Mouse (Mus musculus) adrenal gland (tissue): ENCODE results near the gene Spdya.
"Not testable (repeated sequence)": the region's sequence is repeated elsewhere in the genome, so short reads cannot be mapped to it uniquely, and the experiment has no call there.

Experiments used
- intact Hi-C: fragments of 180-260 bp; cut with DNase I; formaldehyde crosslinking; loops from one replicate; pipeline ENCODE4 v1.15.1; 2025
- long read RNA-seq, 2 experiments: library from polyadenylated mRNA; unstranded; transcript quantifications; one replicate each; pipeline ENCODE4 v2.0.0; 2020; ENCODE audit warnings: borderline replicate concordance in 1 of 2; ENCODE audit not compliant: insufficient replicate concordance in 1 of 2

Spdya gene
- long read RNA-seq, experiment 1, result 0 reads
- long read RNA-seq, experiment 2, result 0 reads

DNA sequence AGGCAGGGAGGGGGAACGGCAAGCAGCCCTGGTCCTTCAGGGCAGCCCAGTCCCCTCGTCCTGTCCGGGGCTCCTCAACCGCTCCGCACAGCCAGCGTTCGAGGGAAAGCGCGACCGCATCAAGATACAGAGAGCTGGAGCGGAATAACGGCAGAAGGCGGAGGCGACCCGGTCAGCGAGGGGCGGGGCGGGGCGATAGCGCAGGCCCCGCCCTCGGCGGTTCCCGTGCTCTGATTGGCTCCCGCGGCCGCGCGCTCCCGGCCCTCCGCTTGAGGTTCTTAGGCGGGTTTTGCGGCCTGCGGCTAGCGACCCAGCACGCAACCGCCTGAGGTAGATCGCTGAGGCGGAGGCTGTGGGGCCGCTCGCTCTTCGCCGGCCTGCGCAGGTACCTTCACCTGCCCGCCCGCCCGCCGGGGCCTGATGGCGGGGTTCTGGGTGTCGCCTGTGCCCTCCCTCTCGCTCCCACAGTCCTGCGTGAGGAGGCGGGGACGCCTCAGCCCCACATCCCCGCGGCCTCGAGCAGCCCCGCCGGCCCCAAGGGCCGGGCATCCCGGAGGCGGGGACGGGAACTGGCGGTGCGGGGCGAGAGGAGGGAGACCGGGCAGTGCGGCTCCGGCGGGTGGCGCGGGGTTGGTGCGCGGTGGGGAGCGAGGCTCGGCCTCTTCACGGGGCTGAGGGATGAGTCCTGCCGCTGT lies at the start of gene Spdya:
Gene Spdya (plus strand): TSS at position 305 of the 695 bp plus-strand sequence.
- intact Hi-C loops, result loop anchor here (5.0 kb wide), 1 partner anchor 320 kb away; no protein-coding TSS in a partner anchor

DNA sequence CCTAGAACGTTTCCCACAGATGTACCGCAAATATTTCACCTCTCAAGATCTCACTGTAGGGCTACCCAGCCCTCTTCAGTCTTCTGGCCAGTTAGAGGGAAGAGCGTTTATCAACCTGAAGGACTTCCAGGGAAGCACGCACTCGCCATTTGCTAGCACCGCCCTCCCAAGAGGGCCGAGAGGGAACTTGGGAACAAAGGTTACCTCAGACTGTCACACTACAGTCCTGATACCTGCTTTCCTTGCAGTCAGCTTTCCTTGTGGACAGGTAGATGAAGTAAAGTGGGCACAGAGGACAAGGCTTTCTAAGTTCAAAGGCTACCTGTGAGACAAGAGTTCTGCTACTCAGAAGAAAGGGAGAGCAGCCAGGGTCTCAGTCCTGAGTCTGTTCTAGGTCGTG lies 45.0 kb upstream of the Spdya start:
- intact Hi-C loops, result no loop called here

DNA sequence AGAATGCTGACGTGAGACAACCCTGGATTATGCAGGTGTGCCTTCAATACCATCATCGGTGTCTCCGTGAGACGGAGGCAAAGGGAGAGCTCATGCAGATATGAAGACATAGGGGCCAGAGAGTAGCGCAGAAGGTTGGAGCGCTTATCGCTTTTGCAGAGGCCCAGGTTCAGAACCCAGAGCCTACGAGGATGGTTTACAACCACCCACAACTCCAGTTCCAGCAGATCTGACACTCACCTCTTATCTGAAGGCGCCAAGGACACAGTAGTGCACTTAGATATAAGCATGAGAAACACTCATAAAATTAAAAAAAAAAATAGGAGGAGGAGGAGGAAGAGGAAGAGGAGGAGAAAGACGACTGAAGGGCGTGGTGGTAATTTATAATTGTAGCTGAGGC lies 41.6 kb upstream of the Spdya start:
- intact Hi-C loops, result no loop called here

DNA sequence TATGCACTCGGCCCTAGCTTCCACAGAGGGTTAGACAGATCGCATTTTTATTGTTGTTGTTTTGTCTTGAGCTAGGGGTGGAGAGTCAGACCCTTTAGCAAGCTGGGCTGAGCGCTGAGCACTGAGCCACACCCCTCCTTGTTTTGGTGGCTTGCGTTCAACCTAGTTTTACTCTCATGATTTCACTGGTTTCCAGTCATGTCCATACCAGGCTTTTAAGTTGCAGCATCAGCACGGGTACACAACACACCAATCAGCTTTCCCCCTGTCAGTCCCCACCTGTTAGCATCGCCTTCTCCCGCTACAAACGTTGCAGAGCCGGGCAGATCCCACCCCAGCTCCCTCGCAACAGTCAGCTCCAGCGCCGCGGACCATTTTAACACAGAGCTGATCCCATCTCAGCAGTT lies 25.6 kb upstream of the Spdya start:
- intact Hi-C loops, result loop anchor here (5.0 kb wide), 1 partner anchor 49 kb away; the partner anchor contains the start of gene Smchd1

DNA sequence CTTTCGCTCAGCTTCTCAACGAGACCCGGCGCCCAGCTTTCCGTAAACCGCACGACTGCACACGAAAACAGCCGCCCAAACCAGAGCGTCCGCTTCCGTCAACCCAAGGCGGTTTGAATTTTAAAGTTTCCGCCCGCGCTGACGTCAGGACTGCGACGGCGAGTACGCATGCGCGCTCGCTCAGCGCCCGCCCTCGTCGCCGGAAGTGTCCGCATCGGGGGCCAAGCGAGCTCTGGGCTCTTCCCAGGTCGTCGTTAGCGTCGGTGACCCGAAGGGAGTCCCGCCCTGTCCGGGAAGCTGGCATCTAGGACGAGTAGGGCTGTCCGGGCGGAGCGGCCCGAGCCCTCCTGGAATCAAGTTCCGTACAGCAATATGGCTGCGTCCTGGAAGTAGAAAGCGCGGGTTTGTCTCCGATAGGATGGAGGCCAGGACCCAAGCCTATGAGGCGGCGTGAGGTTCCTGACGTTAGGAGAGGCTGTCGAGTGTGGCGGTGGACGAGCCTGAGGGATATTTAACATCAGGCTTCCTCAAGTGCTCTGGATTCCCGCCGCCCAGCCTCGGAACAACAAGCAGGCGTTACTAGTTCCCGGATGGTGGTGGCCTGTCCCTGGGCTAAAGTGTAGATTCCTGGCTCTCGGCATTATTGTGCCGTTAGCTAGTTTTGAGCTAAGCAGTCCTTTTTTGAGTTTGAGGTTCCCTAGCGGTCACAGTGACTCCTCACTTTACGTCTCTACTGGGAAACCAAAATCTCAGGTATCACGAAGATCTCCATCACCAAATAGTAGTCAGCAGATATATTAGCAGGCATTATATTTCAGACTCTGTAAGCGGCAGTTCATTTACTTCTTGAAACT lies 24.9 kb upstream of the Spdya start, which contains the start of gene Ndc80:
Gene Ndc80 (minus strand): TSS at position 147 of the 854 bp plus-strand sequence.
- intact Hi-C loops, result loop anchor here (5.0 kb wide), 1 partner anchor 50 kb away; the partner anchor contains the start of gene Smchd1

DNA sequence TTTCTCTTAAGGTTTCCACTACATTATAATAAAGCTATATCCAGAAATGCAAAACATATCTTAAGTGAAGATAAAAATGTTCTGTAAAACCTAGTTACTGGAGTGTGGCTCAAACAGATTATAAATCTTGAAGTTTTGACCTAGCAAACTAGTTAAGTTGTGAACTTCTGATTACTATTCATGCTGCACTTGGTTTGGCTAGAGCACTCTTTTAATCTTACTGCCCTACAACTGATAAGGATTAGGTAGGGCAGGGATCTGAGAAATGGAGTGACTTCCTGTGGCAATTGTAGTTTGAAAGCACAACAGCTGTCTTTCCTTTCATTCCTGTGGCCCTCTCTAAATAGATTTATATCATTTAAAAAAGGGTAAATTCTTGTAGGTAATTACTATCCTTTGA lies 23.8 kb upstream of the Spdya start:
- intact Hi-C loops, result loop anchor here (5.0 kb wide), 1 partner anchor 51 kb away; the partner anchor contains the start of gene Smchd1

DNA sequence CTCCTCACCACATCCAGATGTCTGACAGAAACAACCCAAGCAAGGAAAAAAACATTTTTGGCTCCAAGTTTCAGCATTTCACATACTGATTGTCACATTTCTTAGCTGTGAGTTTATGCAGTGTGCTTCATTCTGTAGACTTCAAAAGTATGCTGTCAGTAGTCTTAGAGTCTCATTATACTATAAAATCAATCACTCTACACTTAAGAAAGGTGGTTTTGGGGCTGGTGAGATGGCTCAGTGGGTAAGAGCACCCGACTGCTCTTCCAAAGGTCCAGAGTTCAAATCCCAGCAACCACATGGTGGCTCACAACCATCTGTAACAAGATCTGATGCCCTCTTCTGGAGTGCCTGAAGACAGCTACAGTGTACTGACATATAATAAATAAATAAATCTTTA lies 16.3 kb upstream of the Spdya start:
- intact Hi-C loops, result not testable (repeated sequence)

DNA sequence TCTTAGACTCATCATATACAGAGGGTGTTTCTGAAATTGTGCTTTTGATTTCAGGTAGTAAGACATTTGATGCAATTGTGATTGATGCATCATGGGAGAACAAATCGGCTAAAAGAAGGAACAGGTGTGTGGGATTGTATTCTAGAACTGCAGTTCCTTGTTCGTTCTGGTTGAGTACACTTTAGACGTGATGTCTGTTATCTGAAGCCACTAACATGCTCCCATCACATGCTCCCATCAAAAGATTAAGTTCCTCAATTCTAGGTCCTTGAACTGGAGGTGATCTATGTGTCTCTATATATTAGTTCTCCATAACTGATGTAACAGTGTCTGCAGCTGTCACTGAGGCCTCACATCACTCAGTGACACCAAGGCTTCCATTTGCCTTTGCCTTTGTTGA lies 14.7 kb upstream of the Spdya start:
- intact Hi-C loops, result no loop called here

DNA sequence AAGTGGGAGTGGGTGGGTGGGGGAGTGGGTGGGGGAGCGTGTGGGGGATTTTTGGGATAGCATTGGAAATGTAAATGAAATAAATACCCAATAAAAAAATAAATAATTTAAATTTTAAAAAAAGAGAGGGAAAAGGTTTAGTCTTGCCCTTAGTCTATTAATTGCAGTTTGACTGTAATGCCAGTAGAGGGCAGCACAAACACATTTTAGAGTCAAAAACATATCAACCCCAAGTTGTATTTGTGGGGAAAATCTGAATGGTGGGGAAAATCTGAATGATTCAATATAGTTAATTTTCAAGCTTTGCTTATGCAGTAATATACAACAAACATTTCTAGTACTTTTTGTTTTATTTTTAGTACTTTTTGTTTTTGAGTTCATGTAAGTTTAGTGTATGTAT lies 3.3 kb upstream of the Spdya start:
- intact Hi-C loops, result no loop called here

DNA sequence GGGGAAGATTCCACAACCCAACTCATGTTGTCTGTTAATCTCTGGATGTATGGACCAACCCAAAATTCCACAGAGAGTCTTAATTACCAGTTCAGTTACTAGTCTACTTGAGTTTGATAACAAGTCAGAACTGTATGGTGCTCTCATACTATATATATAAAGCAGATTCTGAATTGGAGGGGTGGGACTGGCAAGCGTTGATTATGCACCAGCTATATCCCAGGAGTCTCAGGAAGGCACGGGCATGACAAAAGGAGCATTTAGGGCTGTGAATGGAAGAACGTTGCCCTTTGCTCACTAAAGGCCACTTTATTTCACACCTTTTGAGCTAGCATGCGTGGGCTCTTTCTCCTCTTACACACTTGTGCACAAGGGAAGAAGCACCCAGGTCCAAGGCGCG lies 511 bp upstream of the Spdya start:
- intact Hi-C loops, result loop anchor here (5.0 kb wide), 1 partner anchor 321 kb away; no protein-coding TSS in a partner anchor

DNA sequence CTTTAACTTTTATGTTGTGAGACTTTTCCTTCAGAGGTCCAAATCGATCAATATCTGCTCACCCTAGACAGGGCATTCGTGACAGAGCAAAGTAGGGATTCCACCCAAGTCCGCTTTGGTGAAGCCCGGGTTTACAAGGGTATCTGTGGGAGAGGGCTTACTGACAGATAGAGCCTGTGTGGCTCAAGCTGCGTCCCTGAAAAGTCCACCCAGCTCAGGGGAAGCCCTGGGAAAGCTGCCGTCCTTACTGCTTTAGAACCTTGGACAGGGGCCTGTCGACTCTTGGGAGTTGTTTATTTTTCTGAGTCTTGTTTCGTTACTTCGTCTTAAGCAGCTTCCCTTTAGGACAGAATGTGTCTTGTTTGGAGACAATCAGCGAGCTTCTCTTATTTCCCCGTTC lies 1.0 kb downstream of the Spdya start:
- intact Hi-C loops, result loop anchor here (5.0 kb wide), 1 partner anchor 319 kb away; no protein-coding TSS in a partner anchor

DNA sequence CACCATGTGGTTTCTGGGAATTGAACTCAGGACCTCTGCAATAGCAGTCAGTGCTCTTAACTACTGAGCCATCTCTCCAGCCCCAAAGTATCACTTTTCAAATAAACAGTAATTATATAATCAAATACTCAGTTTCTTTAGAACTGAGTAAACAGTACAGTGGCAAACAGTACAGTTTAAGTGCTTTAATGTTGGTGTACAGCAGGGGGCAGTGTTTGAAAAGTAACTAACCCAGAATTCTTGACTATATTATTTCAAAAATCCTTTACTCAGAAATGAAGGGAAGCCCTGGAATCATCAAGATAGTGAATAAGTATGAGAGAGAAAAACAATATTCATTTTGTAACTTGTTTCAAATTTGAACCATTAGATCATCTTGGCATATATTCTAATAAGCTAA lies 9.8 kb downstream of the Spdya start:
- intact Hi-C loops, result loop anchor here (10.0 kb wide), 1 partner anchor 683 kb away; no protein-coding TSS in a partner anchor

DNA sequence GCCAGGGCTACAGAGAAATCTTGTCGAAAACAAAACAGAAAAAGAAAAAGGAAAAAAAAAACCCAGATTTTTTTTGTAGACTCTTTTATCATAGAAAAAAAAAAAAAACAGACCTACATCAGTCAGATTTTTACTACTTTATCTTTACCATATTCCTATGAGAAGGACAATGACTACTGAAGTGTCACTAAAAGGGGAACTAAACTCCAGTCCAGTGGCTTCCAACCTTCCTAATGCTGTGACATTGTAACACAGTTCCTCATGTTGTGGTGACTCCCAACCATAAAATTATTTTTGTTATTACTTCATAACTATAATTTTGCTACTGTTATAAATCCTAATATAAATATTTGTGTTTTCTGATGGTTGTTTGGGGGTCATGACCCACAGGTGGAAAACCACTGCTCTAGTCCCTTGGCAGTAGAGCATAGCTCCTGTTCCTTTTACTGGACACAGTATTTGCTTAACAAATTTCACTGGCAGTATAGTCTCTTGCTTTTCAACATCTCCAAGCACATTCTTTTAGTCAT lies 27.4 kb downstream of the Spdya start:
- intact Hi-C loops, result no loop called here

DNA sequence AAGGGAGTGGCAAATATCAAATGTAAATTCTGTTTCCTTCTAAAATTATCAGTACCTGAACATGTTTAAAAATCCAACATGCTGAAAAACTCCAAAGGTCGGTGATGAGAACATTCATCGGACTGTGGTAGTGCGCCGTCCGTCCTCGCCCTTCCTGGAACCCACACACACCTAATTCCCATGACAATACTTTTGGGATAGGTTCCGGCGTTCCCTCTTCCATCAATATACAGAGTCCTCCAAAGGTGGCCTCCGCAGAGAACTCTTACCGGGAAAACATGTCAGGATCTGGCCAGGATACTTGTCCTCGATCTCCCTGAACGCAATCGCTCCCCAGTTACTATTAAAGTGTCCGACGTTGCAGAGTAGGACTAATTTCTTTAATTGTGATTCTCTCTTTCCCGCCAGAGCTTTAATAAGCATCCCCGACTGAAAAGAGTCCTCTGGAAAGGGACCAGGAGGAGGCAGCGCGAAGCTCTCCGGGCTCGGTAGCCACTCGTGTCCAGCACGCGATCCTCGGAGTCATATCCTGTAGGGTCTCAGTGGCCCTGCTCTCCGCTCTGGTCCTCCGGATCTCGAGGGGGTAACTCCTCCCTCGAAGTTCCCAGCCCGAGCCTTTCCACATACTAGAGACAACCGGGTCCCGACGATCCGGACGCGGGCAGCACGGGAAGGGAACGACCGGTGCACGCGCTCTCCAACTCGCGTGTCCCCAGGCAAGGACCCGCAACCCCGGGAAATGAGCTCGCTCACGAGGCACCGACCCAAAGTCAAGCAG lies 46.2 kb downstream of the Spdya start:
- intact Hi-C loops, result no loop called here

DNA sequence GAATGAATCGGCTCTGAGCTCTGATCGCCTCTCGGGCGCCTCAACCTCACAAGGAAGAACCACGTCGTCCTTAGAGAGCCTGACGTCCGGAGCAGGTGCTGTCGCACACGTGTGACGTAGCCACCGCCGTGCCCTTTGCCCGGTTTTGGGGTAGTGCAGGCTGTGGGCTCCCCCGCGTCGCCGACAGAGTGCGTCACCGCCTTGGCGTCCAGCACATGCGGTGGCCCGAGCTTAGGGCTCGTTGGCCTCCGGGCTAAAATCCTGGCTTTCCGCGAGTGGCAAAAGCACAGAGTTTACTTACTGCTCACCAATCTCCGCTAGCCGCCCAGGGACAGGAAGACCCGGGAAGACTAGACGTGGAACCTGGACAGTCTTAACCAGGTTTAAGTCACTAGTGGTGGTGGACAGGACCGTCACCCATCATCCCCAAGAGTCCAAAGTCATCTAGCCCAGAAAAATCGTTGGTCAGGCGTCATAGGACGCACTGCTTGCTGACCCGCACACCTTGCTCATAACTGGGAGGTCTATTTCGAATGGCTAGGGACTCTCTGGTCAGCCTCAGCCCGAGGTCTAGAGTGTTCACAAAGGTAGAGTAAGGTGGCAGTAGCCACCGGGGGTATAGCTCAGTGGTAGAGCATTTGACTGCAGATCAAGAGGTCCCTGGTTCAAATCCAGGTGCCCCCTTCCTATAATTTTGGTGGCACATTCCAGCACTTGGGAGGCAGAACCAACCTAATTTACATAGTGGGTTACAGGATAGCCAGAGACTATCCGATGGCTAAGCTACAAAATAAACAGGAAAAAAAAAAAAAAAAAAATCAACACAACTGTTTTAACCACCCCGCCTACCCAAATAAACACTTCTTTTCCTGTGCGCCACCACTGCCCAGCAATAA lies 47.0 kb downstream of the Spdya start:
- intact Hi-C loops, result no loop called here

DNA sequence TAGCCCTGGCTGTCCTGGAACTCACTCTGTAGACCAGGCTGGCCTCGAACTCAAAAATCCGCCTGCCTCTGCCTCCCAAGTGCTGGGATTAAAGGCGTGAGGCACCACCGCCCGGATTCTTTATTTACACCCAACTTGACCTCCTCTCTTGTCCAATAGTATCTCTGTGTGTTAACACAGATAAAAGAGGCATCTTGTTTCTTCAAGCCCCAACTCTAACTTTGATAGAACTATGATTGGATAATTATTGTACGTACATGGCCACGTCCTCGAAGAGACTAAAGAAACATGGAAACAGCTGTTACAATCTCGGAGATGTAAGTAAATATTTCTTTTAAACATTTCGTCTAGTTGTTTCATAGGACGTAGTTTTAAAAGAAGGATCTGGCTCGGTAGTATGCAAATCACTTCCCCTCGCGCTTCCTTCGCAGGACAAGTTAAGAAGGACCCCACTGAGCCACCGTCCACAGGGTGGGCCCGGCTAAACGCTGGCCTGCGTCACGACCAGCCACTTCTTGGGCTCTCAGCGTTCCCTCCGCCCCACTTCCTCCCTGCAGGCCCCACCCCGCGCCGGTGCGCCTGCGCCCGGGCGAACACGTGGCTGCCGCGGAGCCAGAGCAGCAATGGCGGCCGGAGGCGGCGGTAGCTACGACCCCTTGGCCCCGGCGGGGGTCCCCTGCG lies 63.9 kb downstream of the Spdya start, which contains the start of gene Wdr43:
Gene Wdr43 (plus strand): TSS at position 258 of the 681 bp plus-strand sequence.
- intact Hi-C loops, result no loop called here

DNA sequence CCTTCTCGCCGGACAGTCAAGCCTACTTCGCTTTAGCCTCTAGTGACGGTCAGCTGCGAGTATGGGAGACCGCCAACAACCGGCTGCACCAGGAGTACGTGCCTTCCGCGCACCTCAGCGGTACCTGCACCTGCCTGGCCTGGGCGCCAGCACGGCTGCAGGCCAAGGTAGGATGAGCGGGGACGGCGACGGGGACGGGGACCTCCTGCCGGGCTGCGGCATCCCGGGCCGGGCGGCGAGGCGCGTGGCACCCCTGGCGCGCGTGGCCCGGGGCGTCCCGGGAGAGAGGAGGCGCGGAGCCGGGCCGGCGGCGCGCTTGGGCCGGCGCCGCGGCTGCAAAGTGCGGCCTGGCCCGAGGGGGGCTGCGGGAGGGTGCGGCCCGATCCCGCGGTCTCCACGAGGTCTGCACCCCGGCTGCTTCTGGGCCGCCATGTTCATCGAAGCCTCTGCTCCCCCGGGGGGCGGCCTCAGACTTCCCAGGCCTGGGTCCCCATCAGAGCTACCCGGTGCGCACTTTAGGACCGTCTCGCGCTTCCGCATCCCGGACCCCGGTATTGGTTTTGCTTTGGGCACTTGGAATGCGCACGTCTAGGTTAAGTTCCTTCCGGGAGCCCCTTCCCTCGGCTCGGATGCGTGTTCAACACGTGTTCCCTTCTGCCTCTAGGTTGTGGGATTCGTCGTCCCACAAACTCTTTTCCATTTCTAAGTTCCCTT lies 64.6 kb downstream of the Spdya start:
- intact Hi-C loops, result no loop called here

DNA sequence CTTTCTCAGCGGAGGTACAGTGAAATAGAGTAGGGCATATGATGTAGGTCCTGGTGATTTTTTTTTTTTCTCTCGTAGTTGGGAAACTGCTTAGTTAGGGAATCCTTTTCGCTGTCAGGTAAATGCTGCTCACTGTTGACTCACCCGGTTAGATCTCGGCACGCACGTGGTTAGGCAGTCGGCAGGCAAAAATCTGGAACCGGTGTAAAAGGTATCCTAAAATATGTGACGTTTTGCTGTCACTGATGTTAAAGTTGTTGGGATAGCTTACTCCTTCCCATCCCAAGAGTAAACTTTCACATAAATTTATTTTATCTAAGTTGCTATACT lies 65.1 kb downstream of the Spdya start:
- intact Hi-C loops, result no loop called here

DNA sequence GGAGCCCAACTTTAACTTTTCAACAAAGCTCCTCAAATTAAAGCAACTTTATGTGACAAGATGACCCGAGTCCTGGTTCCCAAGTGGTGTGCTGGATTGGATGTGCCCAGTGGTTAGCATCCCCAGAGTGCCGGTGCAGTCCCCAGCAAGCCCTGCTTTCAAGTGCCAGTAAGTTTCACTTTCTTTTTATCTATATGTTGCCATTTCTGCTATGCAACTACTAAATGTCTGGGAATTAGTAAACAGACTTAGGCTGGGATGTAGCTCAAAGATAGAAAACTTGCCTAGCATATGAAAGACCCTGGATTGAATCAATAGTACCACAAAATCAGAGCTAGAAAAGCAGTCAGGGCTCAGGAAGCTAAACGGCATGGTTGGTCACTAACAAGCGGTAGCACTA lies 66.1 kb downstream of the Spdya start:
- intact Hi-C loops, result no loop called here
